Mouse (Mus musculus) mouse trophoblast stem cell (cell line): ENCODE measurements around the gene N4bp3.
"Not testable (repeated sequence)": the region's sequence is repeated elsewhere in the genome, so short reads cannot be mapped to it uniquely, and the experiment has no call there.

ENCODE experiments used
- in situ Hi-C, 2 experiments: fragments of 300-500 bp; cut with MseI, MboI; formaldehyde crosslinking; loops; 2 replicates in 1 of 2; 3 replicates in 1 of 2; pipeline ENCODE4 v1.15.1; 2025

Gene N4bp3

DNA sequence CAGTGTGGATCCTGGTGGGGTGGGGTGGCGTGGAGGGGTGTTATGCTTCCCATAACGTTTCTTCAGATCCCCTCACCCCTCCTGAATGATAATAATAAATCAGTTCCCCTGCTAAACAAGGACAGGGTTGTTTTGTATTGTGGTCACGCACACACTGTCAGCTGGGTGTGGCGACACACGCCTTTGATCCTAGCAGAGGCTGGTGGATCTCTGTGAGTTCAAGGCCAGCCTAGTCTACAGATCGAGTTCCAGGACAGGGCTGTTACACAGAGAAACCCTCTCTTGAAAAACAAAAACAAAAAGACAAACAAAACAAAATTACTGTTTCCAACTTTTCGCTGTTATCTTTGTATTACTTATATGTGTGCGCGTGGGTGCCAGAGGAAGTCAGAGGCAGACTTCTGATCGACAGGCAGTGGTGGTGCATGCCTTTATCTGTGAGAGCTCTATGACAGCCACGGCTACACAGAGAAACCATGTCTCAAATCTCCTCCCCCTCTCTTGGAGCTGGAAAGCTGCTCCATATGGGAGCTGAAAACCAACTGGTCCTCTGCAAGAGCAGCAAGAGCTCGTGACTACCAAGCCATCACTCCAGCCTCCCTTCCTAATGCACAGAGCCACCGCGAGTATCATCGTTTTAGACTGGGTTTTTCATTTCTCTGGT lies 20.9 kb downstream of the N4bp3 start:
- in situ Hi-C loops = no loop called here

DNA sequence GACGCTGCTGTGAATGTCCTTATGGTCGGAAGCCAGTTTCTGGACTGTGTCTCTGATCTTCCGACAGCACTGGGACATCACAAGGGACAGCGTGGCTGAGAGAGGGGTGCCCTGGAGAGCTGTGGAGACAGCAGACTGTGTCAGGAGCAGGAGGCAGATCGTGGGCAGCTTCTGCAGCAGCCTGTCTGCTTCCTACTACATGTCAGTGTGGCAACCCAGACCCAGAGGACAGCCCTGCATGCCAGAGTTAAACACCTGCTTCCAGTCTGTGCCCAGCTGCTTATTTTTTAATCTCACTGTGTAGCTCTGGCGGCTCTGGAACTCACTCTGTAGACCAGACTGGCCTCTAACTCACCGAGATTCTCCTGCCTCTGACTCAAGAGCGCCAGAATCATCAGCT lies 22.7 kb downstream of the N4bp3 start:
- in situ Hi-C loops = no loop called here

DNA sequence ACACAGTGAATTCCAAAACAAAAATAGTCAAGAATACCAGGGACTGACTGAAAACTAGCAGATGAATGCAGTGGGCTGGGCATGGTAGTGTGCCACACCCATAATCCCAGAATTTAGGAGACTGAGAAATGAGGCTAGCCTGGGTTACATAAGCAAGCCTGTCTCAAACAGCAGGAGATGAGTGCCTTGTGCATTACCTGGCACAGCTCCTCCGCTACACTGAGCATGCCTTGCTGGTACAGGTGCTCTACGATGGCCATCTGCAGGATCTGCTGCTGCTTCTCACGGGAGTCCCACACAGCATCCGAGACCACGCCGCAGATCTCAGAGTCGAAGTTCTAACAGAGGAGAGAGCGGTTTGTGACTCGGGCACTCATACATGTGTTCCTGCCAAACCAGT lies 23.2 kb downstream of the N4bp3 start:
- in situ Hi-C loops = no loop called here

DNA sequence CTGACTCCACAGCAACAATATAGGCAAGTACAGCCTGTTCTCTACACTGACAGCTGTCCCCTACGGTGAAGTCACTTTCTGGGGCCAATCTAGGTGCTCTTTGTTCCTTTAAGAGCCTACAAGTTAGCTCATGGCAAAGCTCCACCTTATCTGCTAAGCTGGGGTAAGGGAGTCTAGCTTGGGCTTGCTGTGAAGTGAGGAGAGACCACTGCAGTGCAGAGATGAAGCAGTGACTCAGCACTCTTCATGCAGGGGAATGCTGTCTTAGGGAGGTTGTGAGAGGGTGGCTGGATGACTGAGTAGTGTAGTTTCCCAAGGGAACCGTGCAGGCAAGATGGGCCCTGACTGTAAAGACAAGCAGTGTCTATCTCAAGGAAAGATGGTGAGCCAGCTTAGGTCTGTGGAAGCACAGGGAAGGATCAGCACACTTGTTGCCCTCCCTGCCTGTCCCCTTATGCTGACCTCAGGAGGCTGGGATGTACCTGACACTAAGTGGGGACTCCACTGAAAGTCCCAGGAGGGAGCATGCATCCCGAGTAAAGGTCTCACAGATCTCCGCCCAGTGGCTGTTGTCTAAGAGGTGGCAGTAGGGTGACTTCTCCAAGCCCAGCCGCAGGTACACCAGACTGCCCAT lies 25.3 kb downstream of the N4bp3 start:
- in situ Hi-C loops = no loop called here

DNA sequence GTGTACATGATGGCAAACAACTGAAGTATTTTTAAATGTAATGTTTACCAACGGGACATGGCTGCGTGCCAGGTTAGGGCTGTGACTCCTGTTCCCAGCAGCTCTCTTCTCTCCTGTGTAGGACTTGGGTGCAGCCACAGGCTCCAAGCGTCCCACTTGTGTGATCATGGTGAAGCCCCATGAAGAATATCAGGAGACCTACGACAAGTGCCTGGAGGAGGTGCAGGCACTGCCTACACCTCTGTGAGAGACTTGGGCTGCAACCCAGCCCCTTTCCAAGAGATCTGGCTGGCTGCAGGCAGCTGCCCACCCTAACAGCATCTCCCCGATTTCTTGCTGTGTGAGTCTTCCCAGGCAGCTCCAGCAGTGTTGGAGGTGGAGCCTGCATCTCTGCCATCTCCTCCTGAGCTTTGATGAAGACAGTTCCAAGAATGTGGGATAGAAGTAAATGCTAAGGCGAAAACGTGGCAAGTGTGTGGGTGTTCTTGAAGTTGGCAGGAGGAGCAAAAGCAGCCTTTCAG lies 27.6 kb downstream of the N4bp3 start:
- in situ Hi-C loops = no loop called here

DNA sequence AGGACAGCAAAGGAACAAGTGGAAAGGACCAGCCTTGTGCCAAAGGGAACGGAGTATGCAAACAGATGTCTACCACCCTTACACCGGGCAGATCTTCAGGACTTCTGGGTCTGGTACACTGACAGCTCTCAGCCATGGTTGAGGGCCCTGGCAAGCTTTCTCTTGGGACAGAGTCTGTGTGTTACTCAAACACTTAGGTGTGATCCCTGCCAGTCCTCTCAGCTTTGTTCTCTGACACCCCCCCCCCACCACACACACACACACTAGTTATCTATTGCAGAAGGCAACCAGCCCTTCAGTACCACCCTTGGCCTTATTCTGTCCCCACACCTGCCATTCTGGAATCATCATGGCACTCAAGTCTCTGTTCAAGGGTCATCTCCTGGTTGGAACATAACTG lies 28.9 kb downstream of the N4bp3 start:
- in situ Hi-C loops = no loop called here

DNA sequence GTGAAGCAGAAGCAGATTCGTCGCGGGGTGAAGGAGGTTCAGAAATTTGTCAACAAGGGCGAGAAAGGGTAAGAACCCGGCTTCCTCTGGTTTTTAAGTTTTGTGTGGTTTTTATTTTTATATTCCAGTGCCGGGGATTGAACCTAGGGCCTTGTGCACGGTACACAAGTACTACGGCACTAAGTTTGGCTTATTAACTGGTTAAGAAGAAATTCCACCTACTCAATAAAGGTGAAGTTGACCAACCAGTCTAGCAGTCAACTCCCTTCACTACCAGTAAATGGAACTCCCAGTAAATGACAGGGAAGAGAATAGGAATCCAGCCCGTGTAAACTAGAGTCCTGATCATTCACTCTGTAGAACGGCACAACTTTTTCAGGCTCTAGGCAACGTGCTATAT lies 30.6 kb downstream of the N4bp3 start:
- in situ Hi-C loops = no loop called here

DNA sequence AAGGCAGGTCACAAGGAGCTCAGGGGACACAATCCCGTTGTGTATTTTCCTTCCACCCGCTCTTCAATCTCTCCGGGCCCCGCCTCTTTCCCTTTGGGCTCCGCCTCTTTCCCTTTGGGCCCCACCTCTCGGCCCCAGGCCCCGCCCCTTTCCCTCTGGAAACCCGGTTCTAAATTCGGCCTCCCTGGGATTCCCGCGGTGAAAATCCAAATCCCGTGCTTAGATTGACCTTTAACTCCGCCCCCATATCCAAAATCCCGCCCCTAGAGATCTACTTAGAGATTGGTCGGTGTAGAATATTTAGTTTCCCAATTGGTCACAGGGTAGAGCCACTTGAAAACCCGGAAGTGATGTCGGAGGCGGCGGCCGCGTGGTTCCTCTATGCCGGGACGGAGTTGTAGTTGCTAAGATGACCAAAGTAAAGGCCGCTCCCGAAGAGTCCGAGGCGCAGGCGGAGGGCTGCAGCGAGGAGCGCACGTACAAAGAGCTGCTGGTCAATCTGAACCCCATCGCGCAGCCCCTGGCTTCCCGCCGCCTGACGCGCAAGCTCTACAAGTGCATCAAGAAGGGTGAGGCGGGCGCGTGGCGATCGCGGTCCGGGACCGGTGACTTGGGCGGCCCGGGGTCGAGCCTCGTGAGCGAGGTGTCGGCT lies 31.1 kb downstream of the N4bp3 start, which contains the start of gene Nhp2:
Gene Nhp2, plus strand, starts transcription at position 327 of the 652 bp plus-strand sequence.
- in situ Hi-C loops = loop anchor here (5.0 kb wide), 1 partner anchor 63 kb away; no protein-coding TSS in a partner anchor

DNA sequence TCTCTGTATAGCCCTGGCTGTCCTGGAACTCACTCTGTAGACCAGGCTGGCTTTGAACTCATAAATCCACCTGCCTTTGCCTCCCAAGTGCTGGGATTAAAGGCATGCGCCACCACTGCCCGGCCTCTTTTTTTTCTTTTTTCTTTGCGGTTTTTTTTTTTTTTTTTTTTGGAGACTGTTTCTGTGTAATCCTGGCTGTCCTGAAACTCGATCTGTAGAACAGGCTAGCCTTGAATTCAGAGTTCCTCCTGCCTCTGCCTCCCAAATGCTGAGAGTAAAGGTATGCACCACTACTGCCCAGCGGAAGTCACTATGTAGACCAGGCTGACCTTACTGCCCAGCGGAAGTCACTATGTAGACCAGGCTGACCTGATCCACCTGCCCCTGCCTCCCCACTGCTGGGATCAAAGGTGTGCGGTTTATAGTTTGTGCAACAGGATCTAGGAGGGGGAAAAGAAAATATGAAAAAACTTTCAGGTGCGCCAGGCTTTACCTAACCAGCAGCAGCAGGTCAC lies 31.7 kb downstream of the N4bp3 start:
- in situ Hi-C loops = loop anchor here (5.0 kb wide), 1 partner anchor 63 kb away; no protein-coding TSS in a partner anchor

DNA sequence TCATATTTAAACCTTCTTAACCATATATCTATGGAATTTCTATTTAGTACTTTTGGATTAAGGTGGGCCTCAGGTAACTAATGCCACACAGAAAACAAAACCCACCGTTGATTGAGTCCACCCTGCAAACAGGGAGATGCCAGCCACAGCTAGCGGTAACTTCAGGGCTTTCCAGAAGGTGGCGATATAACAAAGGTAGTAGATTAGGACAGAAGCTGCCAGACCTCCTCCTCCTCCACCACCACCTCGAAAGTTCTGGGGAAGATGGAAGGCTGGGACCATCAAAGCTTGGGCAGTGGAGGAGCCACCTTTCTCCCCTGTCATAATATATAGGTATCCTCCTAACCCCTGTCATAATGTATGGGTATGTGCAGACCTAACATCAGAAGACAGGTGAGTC lies 32.9 kb downstream of the N4bp3 start:
- in situ Hi-C loops = loop anchor here (5.0 kb wide), 1 partner anchor 65 kb away; no protein-coding TSS in a partner anchor

DNA sequence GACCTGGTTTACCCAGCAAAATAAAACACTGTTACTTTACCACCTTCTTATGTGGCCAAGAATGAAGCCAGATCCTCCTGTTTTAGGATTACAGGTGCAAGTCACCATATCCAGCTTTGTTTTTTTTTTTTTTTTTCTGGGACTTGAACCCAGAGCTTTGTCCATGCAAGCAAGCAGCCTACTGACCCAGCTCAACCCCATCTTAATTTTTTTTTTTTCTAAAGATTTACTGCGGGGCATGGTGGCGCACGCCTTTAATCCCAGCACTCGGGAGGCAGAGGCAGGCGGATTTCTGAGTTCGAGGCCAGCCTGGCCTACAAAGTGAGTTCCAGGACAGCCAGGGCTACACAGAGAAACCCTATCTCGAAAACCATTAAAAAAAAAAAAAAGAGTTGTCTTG lies 34.5 kb downstream of the N4bp3 start:
- in situ Hi-C loops = loop anchor here (5.0 kb wide), 1 partner anchor 66 kb away; no protein-coding TSS in a partner anchor

DNA sequence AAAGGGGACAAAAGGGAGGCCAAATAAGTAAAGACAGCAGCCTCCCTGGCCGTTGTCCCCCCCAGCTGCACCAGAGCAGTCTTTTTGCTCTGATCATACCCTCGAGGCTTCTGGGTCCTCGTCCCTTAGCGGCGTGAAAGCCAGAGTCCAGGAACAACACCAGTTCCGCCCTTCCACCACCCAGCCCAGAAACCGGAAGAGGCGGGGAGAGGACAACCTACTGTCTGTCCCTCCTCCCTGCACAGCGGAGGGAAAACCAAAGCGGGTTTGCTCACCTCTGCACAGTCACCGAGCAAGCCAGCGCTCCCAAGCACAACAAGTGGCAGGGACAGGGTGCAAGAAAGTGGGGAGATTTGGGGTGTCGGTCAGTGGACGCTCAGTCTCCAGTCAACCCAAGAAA lies 35.0 kb downstream of the N4bp3 start:
- in situ Hi-C loops = loop anchor here (5.0 kb wide), 1 partner anchor 67 kb away; no protein-coding TSS in a partner anchor

DNA sequence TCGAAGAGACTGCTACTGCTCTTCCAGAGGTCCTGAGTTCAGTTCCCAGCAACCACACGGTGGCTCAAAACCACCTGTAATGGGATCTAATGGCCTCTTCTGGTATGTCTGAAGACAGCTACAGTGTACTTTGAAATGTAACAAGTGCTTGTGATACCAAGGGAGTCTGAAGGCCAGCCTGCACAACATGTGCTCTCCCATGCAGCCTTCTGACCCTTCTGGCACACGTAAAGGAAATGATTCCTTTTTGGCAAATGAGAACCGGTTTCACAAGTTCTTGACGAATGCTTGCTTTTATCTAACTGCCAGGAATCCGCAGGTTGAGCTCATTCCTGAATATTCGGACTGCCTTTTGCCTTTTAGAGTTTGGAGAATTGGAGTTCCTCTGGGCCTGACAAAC lies 35.5 kb downstream of the N4bp3 start:
- in situ Hi-C loops = loop anchor here (5.0 kb wide), 1 partner anchor 67 kb away; no protein-coding TSS in a partner anchor

DNA sequence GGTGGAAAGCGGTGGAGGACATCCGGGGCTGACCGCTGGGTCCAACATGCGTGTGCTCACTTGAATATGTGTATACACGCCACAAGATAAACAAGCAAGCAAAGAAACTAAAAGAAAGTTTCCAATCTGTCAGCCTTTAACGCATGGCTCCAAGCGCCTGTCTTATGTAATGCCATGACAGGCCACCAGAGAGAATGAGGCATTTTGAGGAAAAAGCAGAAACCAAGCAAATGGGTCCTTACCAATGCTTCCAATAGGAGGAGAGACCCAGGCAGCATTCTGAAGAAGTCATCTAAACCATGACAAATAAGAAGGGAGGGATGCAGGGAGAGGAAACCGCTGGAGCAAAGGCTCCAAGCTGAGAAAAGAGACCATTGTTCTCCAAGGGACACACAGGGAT lies 36.4 kb downstream of the N4bp3 start:
- in situ Hi-C loops = no loop called here

DNA sequence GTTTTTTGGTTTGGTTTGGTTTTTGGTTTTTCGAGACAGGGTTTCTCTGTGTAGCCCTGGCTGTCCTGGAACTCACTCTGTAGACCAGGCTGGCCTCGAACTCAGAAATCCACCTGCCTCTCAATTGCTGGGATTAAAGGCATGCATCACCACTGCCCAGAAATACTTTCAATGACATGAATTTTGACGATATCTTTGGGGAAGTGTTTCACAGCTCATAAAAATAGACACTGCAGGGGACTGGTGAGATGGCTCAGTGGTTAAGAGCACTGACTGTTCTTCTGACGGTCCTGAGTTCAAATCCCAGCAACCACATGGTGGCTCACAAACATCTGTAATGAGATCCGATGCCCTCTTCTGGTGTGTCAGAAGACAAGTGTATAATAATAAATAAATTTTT lies 40.7 kb downstream of the N4bp3 start:
- in situ Hi-C loops = not testable (repeated sequence)

DNA sequence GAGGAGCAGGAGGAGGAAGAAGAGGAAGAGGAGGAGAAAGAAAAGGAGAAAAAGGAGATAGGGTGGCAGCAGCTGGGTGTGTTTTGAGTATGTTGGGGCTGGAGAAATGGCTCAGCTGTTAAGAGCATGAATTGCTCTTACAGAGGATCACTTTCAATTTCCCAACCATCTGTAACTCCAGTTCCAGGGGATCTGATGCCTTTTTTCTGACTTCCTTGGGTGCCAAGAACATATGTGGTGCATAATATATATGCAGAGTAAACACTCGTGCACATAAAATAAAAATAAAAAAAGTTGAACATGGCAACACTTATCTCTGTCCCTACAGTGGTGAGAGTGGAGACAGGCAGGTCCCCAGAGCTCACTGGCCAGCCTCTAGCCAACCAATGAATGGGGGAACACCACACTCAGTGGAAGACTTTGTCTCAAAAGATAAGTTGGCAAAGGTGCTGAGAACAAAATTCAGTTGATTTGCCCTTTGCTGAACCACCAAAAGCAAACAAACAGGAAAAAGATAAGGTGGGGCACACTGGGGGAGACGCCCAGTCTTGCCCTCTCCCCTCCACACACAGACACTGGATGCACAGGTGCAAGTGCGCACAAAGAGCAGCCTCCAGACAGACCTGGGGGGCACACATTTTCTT lies 41.3 kb downstream of the N4bp3 start:
- in situ Hi-C loops = no loop called here

DNA sequence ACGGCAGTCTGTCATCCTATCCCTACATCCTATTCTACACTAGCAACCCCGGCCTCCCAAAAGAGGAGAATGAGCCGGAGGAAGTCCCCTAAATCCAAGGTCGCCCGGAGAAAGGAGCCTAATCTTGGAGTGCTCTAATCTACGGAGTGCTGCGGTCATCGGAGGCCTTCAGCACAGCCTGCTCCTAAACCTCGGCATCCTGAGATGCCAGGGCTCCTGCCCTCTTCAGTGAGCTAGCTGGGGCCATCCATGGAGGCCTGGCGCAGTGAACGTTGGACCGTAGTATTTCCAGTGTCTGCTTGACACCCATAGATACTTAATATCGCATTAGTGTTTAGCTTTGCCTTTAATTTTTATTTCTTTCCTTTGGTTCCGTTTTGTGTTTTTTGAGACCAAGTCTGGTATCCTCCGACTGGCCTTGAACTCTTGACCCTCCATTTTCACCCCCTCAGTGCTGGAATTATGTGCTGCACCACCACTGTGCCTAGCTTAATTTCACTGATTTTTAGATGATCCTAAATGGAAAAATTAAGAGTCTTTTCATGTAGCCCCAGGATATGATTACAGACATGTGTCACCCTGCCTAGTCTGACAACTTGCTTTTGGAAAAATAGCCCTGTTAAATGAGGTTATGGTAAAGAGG lies 43.4 kb downstream of the N4bp3 start:
- in situ Hi-C loops = no loop called here

DNA sequence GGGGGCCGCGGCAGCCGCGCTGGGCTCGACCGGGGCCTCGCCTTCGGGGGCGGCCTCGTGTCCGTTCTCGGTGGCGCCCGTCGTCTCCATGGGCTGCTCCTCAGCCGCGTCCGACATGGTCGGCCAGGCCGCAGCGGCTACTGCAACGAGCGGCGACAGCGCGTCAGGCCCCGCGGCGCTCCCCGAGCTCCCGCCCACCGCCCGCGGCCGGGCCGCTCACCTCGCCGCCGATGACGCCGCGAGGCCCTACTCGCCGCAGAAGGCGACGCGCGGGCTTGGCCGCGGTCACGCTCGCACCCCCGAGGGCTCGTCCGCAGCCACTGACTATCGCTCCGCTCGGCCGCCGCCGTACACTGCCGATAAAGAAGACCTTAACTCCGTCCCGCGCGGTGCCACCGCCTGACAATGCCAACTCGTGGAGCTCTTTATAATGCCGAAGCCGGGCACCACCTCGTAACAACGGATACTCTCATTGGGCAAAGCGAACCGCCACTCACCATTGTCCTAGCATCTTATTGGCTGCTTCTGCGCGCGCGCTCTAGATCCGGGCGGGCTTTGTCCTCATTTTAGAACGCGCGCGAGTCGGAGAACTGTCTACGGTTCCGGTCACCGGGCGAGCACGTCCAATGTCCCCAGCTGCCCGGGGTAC lies 44.1 kb downstream of the N4bp3 start, which contains the start of gene Hnrnpab:
Gene Hnrnpab, minus strand, starts transcription at position 401 of the 649 bp plus-strand sequence.
- in situ Hi-C loops = no loop called here

DNA sequence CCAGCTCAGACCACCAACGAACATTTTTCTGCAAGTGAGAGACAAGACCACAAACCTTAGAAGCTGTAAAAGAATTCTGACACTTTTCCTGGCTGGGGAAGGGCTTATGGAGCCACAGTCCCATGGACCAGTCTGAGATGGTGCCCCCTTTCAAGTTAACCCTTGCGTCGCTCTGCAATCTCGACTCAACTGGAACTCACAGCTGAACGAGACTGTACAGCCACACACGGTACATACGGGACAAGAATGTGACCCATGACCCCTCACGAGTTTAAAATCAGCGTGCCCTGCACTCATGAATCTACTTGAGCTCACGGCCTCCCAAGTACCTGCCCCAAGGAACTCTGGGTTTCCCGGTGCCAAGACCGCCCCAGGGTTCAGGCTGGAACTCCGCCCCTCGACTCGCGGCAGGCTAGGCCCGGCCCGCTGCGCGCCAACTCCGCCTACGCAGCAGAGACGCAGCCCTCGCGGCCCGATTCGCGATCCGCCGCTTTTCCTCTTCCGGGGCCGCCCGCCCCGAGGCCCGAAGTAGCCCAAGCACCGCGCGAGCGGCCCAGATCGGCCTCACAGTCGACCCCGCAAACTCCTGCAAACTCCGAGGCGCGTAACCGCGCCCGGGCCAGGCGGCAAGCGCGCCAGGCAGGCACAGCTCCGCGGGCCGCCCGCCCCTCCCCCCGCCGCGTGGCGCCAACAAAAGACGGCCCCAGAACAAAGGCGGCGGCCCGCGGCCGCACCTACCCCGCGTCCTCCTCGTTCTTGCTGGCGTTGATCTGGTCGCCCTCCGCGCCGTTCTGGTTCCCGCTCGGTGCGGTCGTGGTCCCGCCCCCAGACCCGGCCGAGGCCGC lies 44.8 kb downstream of the N4bp3 start:
- in situ Hi-C loops = no loop called here

DNA sequence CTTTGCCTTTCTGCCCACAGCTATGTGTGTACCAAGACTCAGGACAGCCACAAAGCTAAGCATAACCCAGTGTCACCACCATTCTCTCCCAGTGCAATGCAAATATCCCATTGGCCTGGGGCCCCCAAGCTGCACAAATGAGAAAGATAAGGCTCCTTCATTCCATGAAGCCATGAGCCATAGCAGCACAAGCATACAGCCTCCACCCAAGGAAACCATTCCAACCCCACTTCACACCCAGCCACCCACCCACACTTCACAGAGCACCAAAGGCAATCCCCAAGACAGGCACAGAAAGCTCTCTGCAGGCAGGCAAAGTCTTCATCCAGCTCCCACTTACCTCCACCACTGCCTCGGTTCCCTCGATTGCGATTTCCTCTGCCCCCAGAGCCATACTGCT lies 48.4 kb downstream of the N4bp3 start:
- in situ Hi-C loops = no loop called here
